Mouse (Mus musculus) activated CD4-positive, CD25-positive, alpha-beta regulatory T cell, adult 9 weeks (primary cell): ENCODE measurements around the gene Zfp112. TPM values are rescaled to one million over a fixed set of nuclear protein-coding genes. Genes with fewer than 3 reads are reported as not detected.

ENCODE experiments used
- polyA plus RNA-seq: library from polyadenylated mRNA; unstranded; fragments of 100-300 nt; shearing (Covaris generic); gene quantifications from one replicate; pipeline ENCODE4 v1.2.1, GENCODE M21; 2017

Zfp112 gene
- polyA plus RNA-seq, result 1.1 TPM

DNA sequence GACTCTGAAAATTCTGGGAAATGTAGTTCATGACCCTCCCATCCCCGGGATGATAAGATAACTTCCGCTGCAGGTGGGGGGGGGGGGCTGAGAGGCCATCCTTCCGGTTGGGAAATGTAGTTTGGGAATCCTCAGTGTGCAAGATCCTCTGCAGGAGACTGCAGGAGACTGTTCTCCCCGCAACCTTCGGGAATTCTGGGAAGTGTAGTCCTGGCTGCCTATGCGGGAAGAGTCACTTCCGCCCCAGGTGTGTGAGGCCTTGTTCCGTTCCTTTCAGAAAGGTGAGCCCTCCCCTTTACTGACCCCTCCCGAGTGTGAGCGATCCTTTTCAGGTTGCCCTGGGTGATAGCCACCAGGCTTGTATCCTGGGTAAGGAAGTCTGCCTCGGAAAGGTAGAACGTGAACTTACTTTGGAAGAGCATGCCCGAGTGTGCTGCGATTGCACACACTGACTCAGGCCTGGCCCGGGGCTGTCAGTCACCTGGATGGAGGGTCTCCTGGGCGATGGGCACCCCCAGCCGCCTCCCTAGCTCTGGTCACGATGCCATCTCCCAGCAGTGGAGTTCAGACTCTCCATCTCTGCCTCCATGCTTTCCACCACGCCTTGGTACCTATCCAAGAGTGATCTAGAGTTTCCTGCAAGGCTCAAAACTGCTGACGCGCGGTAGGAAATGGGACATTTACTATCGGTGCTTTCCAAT lies at the start of gene Zfp112:
Zfp112 (plus strand) TSS at position 159 of the 701 bp plus-strand sequence.

DNA sequence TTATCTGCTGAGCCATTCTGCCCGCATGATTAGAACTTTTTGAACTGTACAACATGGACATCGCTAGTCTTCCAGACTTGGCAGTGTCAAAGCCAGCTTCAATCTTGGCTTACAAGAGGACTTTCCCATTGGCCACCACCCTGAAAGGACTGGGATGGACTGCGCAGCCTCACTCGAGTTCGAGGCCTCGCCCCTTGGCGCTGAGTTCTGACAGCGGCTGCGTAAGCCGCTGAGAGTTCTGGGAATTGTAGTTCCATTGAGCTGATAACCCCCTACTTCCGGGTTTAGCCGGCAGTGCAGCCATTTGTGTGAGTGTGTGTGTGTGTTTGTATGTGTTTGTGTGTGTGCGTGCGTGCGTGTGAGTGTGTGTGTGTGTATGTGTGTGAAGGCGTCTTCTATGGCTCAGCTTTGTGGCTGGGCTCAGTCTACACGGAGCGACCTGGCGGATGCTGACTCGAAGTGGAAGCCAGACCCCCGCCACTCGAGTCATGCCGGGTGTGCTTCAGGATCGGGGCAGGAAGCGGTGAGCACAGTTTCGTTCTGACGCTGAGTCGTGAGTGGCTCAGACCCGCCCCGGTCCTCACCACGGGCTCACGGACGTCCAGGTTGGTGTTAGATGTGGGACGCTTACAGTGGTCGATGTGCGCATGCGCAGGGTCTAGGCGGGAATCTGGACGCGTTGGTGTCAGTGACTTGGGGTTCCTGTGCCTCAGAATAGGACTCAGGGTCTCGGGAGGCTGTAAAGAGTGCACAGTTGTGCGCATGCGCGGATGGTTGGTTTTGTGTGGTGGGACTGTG lies 30.3 kb upstream of the Zfp112 start, which contains the start of gene Zfp180:
Zfp180 (plus strand) TSS at position 291 of the 798 bp plus-strand sequence.

DNA sequence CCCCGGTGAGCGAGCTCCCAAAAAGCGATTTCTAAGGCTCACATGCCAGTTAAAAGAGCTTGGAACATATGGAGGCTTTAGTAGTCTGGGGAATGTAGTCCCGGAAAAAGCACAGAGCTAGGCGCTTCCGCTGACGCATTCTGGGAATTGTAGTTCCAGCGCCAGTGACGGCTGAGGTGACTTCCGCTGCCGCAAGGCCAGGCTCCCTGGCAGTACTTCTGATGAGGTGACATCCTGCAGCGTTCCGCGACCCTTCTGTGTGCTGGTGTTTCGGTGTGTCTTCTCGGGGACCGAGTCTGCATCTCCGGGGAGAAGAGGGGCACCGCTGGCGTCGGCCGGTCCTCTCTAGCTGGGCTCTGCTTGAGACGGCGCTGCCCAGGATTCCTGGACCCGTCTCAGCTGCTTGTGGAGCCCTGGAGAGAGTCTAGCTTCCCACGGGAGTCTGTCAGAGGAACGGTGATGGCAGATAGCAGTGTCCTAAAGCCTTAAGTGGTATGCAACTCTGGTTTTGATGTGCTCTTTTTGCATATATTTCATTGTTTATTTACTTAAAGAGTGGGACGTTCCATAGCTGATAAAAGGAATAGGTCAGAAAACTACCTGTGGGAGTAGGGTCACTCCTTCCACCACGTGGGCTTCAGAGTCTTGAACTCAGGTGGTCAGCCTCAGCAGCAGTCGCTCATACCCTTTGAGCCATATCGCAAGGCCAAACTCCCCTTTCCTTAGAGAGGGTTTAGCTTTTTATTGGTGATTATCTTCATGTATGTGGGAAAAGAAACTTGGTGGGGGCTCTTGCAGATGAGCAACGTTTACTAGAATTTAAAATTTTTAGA lies 22.1 kb downstream of the Zfp112 start, which contains the start of gene Zfp235:
Zfp235 (plus strand) TSS at position 174 of the 833 bp plus-strand sequence.

DNA sequence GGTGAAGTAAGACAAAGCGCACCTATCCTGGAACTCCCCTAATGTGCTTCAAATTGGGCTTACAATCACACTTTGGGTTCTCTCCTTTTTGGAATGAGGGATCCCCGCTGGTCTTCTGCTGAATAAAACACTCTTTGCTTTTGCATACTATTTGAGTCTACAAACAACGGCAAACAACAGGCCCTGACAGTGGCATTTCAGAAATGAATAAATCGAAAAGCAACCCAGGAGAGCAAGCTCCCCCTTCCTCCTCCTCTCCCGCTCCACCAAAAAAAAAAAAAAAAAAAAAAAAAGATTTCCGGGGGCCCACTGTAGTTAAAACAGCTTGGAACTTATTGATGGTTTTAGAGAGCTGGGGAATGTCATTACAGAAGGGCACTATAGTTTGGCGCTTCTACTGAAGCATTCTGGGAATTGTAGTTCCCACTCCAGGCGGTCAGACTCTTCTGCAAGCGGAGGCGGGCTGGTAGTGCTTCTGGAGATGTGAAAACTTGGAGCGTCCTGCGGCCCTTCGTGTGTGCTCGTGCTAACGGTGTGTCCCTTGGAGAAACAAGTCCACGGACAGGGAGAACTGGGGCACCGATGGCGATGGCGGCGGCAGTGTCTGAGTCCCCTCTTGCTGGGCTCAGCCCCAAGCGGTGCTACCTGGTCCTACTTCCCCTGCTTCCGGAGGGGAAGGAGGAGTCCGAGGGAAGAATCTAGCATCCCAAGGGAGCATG lies 62.7 kb downstream of the Zfp112 start, which contains the start of gene Zfp114:
Zfp114 (plus strand) TSS at position 443 of the 719 bp plus-strand sequence.

Other genes starting within 250 kb of the Zfp112 start
- not detected for gene Vmn1r177, start 245.9 kb upstream of the Zfp112 start, polyA plus RNA-seq
- not detected for gene Vmn1r178, start 220.3 kb upstream of the Zfp112 start, polyA plus RNA-seq
- not detected for gene Vmn1r179, start 185.3 kb upstream of the Zfp112 start, polyA plus RNA-seq
- gene Vmn1r180, start 161.7 kb upstream of the Zfp112 start, polyA plus RNA-seq, result not detected
- gene Vmn1r181, start 137.7 kb upstream of the Zfp112 start, polyA plus RNA-seq, result not detected
- not detected for gene V1rd19, start 110.6 kb upstream of the Zfp112 start, polyA plus RNA-seq
- 0.05 TPM for gene Vmn1r183, start 59.1 kb upstream of the Zfp112 start, polyA plus RNA-seq
- gene Zfp180, start 30.4 kb upstream of the Zfp112 start, polyA plus RNA-seq, result 35.7 TPM
- gene Zfp235, start 21.9 kb downstream of the Zfp112 start, polyA plus RNA-seq, result 19.9 TPM
- 1.7 TPM for gene Zfp114, start 62.7 kb downstream of the Zfp112 start, polyA plus RNA-seq
- 1.3 TPM for gene Zfp111, start 99.1 kb downstream of the Zfp112 start, polyA plus RNA-seq
- 6.4 TPM for gene Zfp109, start 125.2 kb downstream of the Zfp112 start, polyA plus RNA-seq
- 0.76 TPM for gene Zfp108, start 142.5 kb downstream of the Zfp112 start, polyA plus RNA-seq
- gene Zfp93, start 158.1 kb downstream of the Zfp112 start, polyA plus RNA-seq, result 4.7 TPM
- 27.2 TPM for gene Zfp61, start 188.9 kb downstream of the Zfp112 start, polyA plus RNA-seq
- 13.6 TPM for gene Zfp94, start 204.4 kb downstream of the Zfp112 start, polyA plus RNA-seq
- gene Tescl, start 221.6 kb downstream of the Zfp112 start, polyA plus RNA-seq, result not detected
- gene Lypd5, start 236.9 kb downstream of the Zfp112 start, polyA plus RNA-seq, result not detected